Mouse (Mus musculus) fat pad, adult 2 months (tissue): ENCODE results near the gene Gm13305.
"Not testable (repeated sequence)": the region's sequence is repeated elsewhere in the genome, so short reads cannot be mapped to it uniquely, and the experiment has no call there.

ENCODE experiments used
- DNase-seq: peaks from one replicate; pipeline ENCODE4 v3.0.0-alpha.2; 2011; ENCODE audit warnings: low read depth, low spot score; ENCODE audit errors: extremely low read depth

The Gm13305 gene

DNA sequence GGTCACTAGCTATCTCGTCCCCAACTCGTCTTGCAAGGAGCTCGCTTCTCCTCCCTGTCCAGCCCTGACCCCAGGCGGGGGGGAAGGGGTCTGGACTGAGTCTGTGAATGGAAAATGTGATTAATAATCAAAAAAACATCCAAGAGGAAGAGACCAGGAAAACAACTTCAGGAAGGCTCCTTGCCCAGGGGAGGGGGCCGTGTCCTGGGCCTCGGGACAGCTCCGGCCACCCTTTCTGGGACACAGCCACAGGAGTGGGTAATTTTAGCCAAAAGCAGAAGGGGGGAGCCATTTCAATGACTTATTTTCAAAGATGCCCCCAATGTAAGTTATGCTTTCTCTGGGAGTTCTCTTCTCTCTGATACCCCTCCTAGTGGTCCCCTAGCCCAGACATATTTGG, at the start of gene Gm13305:
TSS of gene Gm13305 (minus strand) at position 101 of the 400 bp plus-strand sequence.
- not testable (repeated sequence) for DNase-seq

DNA sequence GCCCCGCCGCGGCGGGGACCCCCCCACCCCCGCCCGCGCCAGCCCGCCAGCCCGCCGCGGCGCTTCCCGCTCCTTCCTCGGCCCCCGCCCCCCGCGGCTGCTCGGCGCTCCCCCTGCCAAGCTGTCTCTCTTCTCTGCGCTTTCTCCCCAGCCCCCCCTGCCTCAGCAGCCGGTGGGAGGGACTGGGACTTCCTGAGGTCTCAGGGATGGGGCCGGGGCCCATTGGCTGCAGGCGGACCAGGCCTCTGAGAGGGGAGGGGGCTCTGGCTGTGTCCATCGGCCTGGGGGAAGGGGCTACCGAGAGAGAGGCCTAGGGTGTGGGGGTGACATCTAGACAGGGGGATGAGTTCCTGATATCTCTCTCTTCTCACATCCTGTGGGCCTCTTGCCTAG, 16.6 kb upstream of the Gm13305 start:
- DNase-seq, result not testable (repeated sequence)

DNA sequence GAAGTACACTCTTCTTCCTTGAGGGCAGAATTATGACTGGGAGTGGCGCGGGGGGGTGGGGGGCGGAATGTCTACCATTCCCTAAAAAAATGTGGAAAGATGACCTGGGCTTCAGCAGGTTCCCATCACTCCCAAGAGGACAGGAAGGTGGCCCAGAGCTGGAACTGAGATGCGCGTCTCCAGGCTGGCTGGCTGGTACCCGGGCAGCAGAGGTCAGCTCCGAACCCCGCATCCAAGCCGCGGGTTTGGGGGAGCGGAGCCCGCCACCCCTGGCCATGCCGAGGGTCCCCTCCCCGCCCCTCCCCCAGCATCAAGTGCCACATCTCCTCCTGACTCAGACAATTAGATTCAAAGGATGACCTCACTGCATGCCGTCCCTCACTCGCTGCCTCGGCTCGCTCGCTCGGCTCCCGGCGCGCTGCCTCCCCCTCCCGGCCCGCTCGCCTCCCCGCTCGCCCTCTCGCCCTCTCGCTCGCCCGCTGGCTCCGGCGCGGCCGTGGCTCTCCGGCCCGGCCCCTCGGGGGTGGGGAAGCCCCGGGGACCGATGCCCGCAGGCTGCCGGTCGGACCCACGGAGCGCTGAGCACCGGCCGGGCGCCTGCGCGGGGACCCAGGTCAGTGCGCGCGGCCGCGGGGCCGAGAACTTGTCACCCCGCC, 16.0 kb upstream of the Gm13305 start:
- not testable (repeated sequence) for DNase-seq

DNA sequence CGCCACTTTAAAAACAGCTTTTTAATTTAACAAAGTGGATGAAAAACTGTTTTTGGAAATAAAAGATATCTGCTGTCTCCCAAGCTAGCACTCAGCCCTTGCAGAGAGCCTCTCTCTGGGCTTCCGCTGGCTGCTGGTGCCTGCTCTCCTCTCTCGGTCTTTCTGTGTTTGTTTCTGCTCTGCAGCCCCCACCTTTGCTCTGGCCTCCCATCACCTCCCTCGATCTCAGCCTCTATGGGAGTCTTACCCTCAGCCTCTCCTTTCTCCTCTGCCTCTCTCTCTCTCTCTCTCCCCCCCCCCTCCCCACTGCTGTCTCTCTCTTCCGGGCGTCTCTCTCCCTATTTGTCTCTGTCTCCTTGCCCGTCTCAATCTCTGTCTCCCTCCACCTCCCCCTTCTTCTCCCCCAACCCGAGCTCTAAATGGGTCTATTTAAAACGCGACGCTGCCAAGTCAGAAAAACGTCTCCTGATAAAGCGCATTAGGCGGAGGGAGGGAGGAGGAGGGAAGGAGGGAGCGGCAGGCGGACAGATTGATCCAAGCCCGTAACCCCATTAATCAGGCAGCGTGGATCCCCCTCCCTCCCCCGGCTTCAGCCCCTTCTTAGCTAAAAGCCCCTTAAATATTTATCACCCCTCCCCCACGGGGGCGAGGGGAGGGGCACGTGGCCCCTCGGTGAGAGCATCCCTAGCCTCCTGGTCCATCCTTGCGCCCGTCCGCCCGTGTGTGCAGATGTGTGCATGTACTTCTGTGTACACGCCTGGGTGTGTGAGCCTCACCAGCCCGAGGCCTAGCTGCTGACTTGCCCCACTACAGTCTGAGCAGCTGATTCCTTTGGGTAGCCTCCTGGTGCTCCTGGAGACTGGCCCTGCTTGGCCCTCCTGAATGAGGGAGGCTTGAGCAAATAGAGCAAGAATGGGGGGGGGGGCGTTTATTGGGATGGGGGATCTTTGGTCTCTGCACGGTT, 15.1 kb upstream of the Gm13305 start:
- DNase-seq, result not testable (repeated sequence)

DNA sequence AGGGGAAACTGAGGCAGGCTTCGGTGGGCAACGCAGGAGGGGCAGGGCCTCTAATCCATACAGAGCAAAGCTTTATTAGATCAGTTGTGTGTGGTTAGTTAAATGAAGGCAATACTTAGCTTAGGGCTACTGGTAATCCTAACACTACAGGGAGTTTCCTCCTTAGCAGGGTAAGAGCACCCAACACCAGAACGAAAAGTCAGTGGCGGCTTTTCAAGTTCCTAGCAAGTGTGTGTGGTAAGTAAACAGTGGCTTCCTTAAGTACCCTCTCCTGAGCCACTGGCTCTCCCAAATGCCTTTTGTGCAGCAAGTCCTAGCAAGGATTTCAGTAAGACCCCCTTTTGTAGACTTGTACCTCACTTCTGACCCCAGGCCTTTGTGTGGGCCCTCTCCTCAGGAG, 9.8 kb upstream of the Gm13305 start:
- DNase-seq, result not testable (repeated sequence)

DNA sequence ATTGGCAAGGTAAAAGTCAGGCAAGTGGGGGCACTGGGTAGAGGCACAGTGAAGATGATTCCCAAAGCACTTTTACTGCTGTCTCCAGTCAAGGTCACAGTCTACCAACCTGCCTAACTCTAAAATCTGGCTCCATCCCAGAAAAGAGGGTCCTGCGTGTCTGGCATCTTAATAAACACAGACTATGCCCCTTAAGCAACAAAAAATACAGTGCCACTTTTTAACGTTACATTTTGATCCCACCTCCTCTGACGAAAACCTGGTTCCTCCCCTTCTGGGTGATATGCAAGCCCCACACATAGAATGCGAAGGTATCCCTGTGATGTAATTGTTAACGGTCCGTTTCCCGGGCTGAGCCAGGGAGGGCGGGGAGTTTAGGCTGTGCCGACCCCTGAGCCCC, 15.3 kb downstream of the Gm13305 start, which contains the start of gene Gm13306:
TSS of gene Gm13306 (plus strand) at position 301 of the 400 bp plus-strand sequence.
- not testable (repeated sequence) for DNase-seq

DNA sequence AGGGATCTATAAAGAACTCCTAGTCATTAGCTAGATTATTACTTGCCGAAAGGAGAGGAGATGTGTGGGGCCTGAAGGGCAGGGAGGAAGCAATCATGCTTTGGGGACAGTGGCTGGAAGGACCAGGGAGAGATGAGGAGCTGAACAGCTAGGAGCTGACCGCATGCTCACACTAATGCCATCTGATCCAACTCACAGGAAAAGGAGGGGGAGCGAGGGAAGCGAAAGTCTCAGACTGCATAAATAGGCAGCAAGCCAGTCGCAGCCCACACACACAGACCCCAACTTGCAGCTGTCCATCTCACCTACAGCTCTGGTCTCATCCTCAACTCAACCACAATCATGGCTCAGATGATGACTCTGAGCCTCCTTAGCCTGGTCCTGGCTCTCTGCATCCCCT, 53.9 kb downstream of the Gm13305 start, which contains the start of gene Gm13304:
TSS of gene Gm13304 (plus strand) at position 301 of the 400 bp plus-strand sequence.
- DNase-seq, result not testable (repeated sequence)
